Mouse (Mus musculus): Measurements from ENCODE around the gene Lrrc4. TPM values are rescaled to one million over a fixed set of nuclear protein-coding genes. Genes with fewer than 3 reads are reported as not detected.

The Lrrc4 gene
- total RNA-seq, 2 experiments from 2014 or later: 1.0 to 1.1 TPM

DNA sequence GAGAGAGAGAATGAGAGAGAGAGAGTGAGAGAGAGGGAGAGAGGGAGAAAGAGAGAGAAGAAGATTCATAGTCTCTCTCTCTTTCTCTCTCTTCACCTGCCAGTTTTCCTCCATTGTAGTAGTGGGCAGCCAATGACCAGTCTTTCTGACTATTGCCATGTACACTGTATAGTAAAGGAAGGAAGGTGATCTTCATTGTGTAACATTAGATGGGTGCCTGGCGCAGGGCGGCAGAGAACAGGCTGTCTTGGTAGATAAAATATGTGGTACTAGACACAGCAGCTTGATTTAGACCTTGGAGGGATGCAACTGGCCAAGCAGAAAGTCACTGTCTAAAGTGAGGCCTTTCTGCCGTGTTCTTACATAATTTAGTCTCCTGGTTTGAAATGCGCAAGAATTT is 216.7 kb downstream of the Lrrc4 start:
- no peak for DNase-seq

- no peak for DNase-seq
These were observed 218.1 kb downstream of the Lrrc4 start for GRCm38 (mm10) chr6:28613441-28613840.

Other genes with a start within 250 kb of the Lrrc4 start
- 1 to 10 TPM; 1.1 to 2.0 TPM for gene Lep, start 228.5 kb upstream of the Lrrc4 start, total RNA-seq (2021)

All from gastrocnemius, postnatal 10 days (tissue).